Mouse (Mus musculus) heart, adult 9 months (tissue): ENCODE measurements around the gene Hnrnph3.
A peak's percentile ranks its signal among the peaks of the same experiment; 100 is the strongest.

Experiments
- DNase-seq, 2 experiments: peaks; one replicate each; pipeline ENCODE4 v3.0.0; 2022; ENCODE audit warnings: low spot score in 2 of 2

Gene Hnrnph3

GRCm38 (mm10) chr10:63028396-63028795, 4.4 kb upstream of the Hnrnph3 start:
- DNase-seq, result no peak

- DNase-seq, result no peak
Observed at GRCm38 (mm10) chr10:63027376-63028161, 3.6 kb upstream of the Hnrnph3 start.

GRCm38 (mm10) chr10:63026795-63027160, 2.8 kb upstream of the Hnrnph3 start:
- DNase-seq, result no peak

GRCm38 (mm10) chr10:63026156-63026794, 2.3 kb upstream of the Hnrnph3 start:
- no peak for DNase-seq

GRCm38 (mm10) chr10:63025491-63026011, 1.5 kb upstream of the Hnrnph3 start:
- no peak for DNase-seq

GRCm38 (mm10) chr10:63025016-63025415, 999 bp upstream of the Hnrnph3 start:
- DNase-seq, result no peak

- peak; percentile 78 to 82 for DNase-seq
Observed at GRCm38 (mm10) chr10:63024580-63024910, 528 bp upstream of the Hnrnph3 start.

- peak; percentile 70 to 71 for DNase-seq
Observed at GRCm38 (mm10) chr10:63023121-63023748, 782 bp downstream of the Hnrnph3 start.

GRCm38 (mm10) chr10:63022541-63023120, 1.4 kb downstream of the Hnrnph3 start:
- no peak for DNase-seq

- no peak for DNase-seq
Observed at GRCm38 (mm10) chr10:63021702-63022101, 2.3 kb downstream of the Hnrnph3 start.

GRCm38 (mm10) chr10:63019304-63019703, 4.7 kb downstream of the Hnrnph3 start:
- no peak for DNase-seq

- DNase-seq, result no peak
Observed at GRCm38 (mm10) chr10:63014168-63014567, 9.8 kb downstream of the Hnrnph3 start.

- DNase-seq, result no peak
Observed at GRCm38 (mm10) chr10:63013476-63013875, 10.5 kb downstream of the Hnrnph3 start.

- no peak for DNase-seq
Observed at GRCm38 (mm10) chr10:63011556-63011955, 12.5 kb downstream of the Hnrnph3 start.

GRCm38 (mm10) chr10:63010268-63010667, 13.7 kb downstream of the Hnrnph3 start:
- no peak for DNase-seq

- DNase-seq, result no peak
Observed at GRCm38 (mm10) chr10:63008193-63008592, 15.8 kb downstream of the Hnrnph3 start.

GRCm38 (mm10) chr10:63004556-63004955, 19.5 kb downstream of the Hnrnph3 start:
- no peak for DNase-seq

GRCm38 (mm10) chr10:63003252-63003651, 20.8 kb downstream of the Hnrnph3 start:
- no peak for DNase-seq

GRCm38 (mm10) chr10:63000584-63000983, 23.4 kb downstream of the Hnrnph3 start:
- no peak for DNase-seq

- DNase-seq, result no peak
Observed at GRCm38 (mm10) chr10:62993991-62994390, 30.0 kb downstream of the Hnrnph3 start.

- no peak for DNase-seq
Observed at GRCm38 (mm10) chr10:62990636-62991035, 33.4 kb downstream of the Hnrnph3 start.

GRCm38 (mm10) chr10:62987341-62987740, 36.7 kb downstream of the Hnrnph3 start:
- no peak for DNase-seq
